Mouse (Mus musculus): ENCODE measurements around the gene Cops8.

Cops8 gene

DNA sequence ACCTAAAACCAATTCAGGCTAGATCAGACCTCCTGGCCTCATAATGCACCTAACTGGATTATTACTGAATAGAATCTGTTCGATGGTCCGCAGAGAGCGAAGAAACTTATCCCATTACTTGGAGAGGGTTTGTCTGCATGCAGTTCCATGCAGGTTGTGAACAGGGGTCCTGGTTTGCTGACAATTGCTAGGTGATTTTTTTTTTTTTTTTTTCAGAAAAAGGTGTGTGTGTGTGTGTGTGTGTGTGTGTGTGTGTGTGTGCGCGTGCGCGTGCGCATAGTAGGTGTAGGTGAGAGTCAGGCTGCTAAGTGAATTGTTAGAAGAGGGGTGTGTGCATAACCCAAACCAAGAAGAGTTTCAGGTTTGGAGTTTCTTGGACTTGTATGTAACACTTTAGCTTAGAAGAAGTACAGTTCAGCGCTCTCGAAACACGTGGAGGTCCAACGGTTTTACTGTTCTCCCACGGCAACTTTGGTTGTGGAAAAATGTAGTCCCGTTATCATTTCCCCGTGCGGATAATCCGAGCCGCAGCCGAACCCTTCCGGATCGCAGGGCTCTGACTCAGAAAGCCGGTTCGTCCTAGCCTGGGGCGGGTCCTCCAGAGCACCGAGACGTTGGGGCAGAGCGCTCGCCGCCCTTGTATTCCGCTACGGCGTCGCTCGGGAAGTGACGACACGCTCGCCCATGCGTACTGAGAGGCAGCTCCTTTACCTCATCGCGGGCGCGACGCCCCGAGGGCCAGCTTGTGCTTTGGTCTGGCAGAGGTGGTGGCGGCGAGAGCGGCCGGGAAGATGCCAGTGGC lies at the start of gene Cops8:
TSS of gene Cops8 (plus strand) at position 223 of the 802 bp plus-strand sequence.
- DNase-seq, result peak; percentile 97

DNA sequence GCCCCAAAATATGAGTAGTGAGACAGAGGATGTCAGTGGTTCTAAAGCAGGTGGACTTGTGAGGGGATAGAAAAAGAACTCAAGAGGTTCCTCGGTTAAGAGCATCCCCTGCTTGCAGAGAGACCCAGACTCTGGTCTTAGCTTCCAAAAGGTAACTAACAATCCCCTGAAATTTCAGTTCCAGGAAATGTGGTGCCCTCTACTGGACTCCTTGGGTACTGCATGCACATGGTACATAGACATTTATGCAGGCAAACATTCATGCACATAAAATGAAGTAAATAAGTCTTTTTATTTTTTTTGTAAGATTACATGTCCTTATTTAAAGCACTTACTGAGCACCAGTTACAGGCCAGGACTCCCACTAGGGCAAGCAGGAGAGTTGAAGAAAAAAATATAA lies 45.6 kb upstream of the Cops8 start:
- no peak for DNase-seq

DNA sequence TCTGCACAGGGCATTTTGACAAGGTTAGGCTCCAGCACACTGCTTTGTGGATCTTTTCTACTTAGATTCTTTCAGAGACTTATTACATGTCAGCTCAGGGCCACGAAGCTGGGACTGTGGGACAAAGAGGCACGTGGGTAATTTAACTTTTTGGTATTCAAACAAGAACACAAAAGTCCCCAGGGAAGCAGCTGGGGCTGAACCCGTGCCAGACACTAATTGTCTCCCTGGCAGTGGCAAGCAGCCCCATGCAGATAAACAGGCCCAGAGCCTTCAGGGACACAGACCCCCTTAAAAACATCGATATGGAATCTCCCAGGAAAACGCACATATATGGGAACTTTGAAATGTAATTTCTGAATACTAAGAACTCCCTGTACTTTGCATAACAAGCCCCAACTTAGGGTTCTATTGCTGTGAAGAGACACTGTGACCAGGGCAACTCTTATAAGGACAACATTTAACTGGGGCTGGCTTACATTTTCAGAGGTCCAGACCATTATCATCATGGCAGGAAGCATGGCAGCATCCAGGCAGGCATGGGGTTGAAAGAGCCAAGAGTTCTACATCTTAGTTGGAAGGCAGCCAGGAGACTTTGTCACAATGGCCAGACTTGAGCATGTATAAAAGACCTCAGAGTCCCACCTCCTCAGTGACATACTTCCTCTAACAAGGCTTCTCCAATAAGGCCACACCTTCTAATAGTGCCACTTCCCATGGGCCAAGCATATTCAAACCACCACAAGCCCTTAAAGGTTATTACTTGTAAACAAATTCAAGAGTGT lies 41.6 kb upstream of the Cops8 start:
- DNase-seq, result no peak

DNA sequence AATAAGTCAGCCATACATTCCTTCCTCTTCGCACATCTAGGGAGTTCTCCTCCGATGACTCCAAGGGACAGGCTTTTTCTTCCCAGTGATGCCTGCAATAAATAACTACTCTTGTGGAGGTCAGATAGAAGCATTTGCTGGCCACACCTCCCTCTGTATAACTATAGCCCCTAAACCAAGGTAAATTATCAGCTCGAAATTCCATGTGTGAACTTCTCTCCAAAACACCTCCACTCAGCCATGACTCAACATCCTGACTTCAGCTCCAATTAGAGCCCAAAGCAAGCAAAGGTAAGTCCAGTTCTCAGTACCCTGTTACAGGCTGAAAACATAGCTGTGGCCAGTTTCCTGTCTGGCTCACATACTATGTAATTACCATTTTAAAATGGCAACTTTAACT lies 38.8 kb upstream of the Cops8 start:
- no peak for DNase-seq

DNA sequence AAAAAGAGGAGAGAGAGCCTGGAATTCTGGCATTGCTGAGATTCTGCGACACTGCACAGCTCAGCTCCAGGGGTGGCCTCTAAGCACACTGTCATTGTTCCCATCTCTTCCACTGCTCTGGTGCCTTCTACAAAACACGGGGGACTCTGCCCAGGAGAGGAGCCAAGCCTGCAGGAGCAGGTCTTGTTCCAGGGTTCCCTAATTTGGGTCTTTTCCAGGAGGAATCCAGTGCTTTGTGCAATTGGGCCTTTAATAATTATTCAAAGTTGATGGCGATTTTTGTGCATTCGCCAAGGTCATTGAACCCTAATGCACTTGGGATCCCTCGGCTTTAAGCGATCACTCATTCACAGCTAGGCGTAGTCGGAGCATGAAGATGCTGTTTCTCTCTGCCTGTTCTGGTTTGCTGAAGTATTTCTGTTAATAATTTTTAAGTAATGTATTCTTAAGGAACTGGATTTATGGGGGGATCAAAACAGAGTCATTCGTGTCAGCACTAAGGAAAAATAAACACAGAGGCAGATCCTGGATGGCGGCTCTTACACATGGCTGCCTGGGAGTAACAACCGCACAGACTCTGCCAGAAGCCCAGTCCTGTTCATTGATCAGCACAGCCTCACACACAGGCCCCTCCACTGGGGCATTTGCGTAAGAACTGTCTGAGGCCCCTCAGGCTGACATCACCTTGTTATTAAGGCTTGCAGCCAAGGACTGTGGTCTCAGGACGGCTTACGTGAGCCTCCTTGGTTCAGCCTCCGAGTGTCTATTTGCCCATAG lies 35.9 kb upstream of the Cops8 start:
- no peak for DNase-seq

DNA sequence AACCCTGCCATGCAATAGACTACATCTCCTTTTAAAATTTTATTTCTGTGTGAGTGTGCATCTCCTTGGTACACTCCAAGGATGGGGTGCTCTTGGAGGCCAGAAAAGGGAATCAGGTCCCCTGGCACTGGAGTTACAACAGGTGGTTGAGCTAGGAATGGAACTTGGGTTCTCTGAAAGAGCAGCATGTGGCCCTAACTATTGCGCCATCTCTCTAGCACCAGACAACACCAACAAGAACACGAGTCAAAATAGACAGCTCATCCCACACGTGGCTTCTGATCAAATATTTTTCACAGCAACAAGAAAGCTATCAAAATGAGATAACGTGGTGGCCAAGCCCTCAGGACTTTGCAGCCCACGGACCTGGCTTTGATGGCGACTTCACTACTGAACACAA lies 28.9 kb upstream of the Cops8 start:
- DNase-seq, result no peak

DNA sequence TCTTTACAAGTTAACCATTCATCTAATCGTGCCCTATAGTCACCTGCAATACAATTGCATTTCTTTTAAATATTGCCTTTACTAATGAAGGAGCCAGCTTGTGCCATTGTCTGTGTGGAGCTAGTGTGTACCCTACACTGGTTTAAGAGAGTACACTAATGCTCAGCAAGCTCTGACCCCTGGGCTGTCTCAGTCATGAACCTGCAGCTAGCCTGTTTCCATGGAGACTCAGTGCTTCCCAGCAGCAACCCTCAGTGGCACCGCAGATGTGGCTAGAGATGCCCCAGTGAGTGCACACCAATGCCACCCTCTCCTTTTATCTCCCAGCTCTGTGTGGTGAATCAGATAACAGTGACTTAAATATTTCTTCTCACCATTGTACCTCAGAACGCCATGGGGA lies 27.9 kb upstream of the Cops8 start:
- no peak for DNase-seq

DNA sequence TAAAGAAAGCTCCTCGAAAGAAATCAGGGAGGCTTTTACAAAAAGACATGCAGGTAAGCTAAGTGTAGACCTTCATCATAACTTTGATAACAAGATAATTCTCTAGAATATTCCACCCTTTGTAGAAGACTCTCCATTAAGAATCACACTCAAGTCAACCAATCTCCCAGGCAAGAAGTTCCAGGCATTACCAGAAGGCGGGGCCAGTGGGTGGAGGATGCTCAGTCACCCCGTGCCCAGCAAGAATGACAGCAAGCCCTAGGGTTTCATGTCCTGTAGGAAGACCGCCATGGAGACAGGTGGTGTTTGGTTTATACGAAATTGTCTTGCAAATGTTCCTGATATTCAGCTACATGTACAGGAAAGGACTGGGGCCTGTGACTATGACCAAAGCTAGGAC lies 25.4 kb upstream of the Cops8 start:
- no peak for DNase-seq

- no peak for DNase-seq
Measured at GRCm38 (mm10) chr1:90582635-90583034, 20.1 kb upstream of the Cops8 start.

- peak; percentile 38 for DNase-seq
Measured at GRCm38 (mm10) chr1:90588021-90588734, 14.6 kb upstream of the Cops8 start.

- no peak for DNase-seq
Measured at GRCm38 (mm10) chr1:90590797-90591196, 12.0 kb upstream of the Cops8 start.

GRCm38 (mm10) chr1:90592784-90593183 lies 10.0 kb upstream of the Cops8 start:
- DNase-seq, result peak; percentile 24

- DNase-seq, result no peak
Measured at GRCm38 (mm10) chr1:90599226-90599625, 3.6 kb upstream of the Cops8 start.

DNA sequence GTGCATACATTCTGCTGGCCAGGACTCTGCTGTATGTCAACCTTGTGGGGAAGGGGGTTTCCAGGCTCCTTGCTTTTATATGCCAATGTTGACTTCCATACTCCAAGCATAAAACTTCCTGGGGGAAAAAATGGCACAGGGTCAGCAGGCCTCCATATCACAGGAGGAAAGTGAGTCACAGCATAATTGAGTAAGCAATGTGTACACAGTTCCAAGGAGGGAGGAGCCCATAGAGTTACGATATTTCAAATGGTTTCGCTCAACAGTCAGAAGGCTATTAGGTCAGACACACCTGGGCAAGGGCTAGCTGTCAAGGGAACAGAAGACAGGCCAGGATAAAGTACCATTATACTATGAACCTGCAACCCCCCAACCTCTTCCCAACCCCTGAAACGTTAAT lies 1.7 kb upstream of the Cops8 start:
- DNase-seq, result no peak

- DNase-seq, result no peak
Measured at GRCm38 (mm10) chr1:90603561-90603887, 743 bp downstream of the Cops8 start.

DNA sequence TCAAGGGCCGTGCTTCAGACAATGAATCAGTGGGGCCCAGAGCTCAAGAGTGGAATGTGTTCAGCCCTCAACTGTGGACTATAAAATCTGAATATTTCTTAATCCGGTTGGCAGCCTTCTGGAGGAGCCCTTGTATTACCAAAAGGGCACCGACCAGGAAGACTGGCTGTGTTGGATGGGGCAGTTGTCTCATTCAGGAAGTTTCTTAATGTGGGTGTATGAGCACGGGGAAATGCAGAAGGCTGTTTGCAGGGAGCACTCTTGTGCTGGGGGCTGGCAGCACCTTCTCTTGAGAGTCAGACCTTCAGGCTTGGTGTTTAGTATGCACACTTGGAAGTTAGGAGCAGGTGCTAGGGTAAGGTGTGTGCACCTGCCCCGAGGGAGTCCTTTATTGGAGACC lies 6.6 kb downstream of the Cops8 start:
- no peak for DNase-seq

DNA sequence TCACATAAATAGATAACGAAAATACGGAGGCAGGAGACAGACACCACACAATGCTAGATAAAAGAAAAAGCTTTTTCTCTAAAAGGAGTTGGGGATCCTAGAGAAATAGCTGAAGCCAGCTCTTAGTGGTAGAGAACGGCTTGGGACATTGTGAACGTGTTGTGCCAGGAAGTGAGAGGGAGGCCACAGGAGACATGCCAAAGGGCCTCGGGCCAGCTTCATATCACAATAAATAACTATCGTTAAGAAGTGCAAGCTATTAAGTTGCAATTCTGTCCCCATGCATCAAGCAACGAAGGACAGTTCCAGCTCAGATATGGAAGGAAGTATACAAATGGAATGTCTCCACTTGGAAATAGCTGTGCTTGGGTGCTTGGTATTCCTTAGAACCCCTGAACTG lies 14.5 kb downstream of the Cops8 start:
- no peak for DNase-seq

DNA sequence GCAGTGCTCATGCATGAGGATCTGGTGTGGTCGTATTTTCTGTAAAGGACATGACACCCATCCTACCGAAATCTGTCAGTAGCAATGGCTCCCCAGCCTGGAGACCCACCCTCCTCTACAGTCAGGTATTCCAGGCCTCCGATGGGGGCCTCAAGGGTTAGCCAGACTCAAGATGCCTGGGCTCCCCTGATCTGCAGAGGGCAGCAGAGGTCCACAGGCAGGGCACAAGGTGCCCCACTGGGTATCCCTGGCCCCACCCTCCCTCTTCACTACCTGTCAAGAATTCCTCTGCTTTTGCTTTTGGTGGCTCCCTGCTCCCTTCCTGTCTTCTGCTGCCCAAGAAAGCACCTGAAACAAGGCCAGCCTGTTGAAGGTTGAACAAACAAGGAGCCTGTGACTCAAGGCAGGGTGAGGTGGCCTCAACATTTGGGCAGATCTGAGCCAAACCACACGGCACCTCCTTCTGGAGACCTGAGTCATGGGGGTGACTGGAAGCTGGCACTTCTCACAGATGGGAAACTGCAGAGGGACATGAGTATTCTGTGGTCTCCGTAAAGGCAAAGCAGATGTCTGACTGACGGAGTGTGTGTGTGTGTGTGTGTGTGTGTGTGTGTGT lies 30.7 kb downstream of the Cops8 start:
- no peak for DNase-seq

GRCm38 (mm10) chr1:90634205-90634745 lies 31.5 kb downstream of the Cops8 start:
- no peak for DNase-seq

GRCm38 (mm10) chr1:90638335-90638734 lies 35.6 kb downstream of the Cops8 start:
- DNase-seq, result no peak

DNA sequence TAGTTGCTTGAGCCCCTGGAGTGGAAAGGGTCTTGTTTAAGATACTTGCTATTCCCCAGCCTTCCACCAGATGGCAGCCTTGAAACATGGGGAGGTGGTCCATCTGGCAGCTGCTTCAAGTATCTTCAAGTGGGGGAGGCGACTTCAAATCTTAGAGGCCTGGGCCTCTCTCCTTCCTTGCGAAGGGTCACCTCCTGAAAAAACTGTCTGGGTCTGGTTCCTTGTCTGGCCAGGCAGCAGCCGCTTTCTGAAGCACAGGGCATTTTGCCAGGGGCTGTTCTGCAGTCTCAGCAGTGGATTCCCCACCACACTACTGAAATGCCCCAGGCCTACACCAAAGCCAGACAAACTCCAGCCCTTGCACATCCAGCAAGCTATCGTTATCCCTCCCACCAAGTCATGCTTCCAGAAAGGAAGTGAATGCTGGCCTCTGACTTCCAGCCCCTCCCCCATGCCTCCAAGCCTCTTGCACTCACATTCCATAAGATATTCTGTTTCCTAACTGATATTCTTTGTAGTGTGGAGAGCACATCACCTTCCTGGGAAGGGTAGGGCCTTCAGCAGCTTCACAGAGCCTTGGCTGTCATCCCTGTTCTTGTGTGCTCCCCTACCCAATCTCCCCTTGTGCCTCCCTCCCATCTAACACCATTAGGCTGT lies 48.1 kb downstream of the Cops8 start:
- peak; percentile 30 for DNase-seq

DNA sequence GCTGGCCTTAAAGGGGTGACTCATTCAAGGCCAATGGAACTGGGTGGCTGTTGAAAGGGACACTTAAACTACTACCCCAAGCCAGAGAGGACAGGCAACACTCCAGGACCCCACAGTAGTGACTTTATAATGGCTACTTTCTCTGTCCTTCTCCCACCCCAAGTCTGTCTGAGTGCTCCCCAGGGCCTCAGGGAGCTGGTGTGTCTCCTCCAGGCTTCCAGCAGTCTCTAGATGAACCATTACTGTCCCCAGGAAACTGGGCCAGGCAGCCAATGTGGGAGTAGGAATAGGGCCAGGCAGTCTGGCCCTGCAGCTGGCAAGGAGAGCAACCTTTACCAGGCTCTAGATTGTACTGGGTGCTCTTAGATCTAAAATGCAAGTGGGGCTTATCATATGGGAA lies 49.0 kb downstream of the Cops8 start:
- DNase-seq, result no peak

Data from cerebellum, adult 9-11 months (tissue).